ENCODE assay signal across 27 mouse cellular contexts in the genomic region with DNA sequence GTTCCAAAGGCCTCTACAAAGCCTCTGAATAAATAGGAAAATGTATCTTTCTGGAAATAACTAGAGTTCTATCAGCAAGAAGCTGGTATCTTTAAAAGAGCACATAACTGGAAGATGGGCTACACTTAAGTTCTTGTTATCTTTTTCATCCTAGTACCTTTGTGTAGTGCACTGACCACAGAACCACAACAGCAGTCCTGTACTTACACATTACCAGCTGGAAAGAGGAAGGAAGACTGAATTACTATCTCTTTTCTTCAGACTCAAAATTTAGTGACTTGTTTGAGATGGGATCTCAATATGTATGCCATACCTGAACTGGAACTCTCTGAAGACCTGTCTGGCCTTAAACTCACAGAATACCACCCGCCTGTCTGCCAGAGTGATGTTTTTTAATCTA. TPM values are rescaled to one million over a fixed set of nuclear protein-coding genes. Genes with fewer than 3 reads are reported as not detected.
DNase-seq lines count a peak whose midpoint lies in the region; ATAC-seq lines count a peak whose summit lies in the region.
"Had no signal": no experiment of that assay in that cellular context is flagged by ENCODE, and none has a peak within 500 bp of the region (broad histone marks: within the 10 kb centered on the region; RNA-seq: fewer than 3 reads in every experiment).

No protein-coding gene starts in this region.

- H3K27ac ChIP-seq in midbrain, embryonic 11.5 days (ENCODE audit: low read depth, low read length): no peak overlapping the region
- no peak overlapping the region for H3K27ac ChIP-seq in midbrain, embryonic 10.5 days (replicated peaks)
- H3K27ac ChIP-seq: embryonic facial prominence, embryonic 13.5 days; forebrain, embryonic 10.5 days; forebrain, embryonic 15.5 days; gastrocnemius, adult 2 months; heart, adult 2 months; hindbrain, embryonic 13.5 days; left cerebral cortex, adult 2 months; limb, embryonic 12.5 days had no signal

- no peak for ATAC-seq in midbrain, embryonic 11.5 days (ENCODE audit: low FRiP score)
- ATAC-seq in common myeloid progenitor, adult 5-6 weeks (replicated peaks; ENCODE audit: low read depth, poor library complexity, severe bottlenecking): peak; percentile 74
- ATAC-seq in megakaryocyte-erythroid progenitor cell, adult 5-6 weeks (replicated peaks; ENCODE audit: low FRiP score, low TSS enrichment, poor library complexity, severe bottlenecking): peak; percentile 47
- ATAC-seq: forebrain, embryonic 15.5 days; liver, postnatal 0 days; lung, postnatal 0 days had no signal

- no peaks in the 10 kb centered on the region for H3K36me3 ChIP-seq in midbrain, embryonic 11.5 days (ENCODE audit: control insufficient read depth, insufficient read depth, low read length)
- peaks cover 17% of the 10 kb centered on the region for H3K36me3 ChIP-seq in midbrain, embryonic 10.5 days
- H3K36me3 ChIP-seq: embryonic facial prominence, embryonic 13.5 days; forebrain, embryonic 15.5 days; heart, embryonic 12.5 days; hindbrain, embryonic 13.5 days had no signal

- H3K4me3 ChIP-seq in midbrain, embryonic 11.5 days (ENCODE audit: low read depth, low read length): no peak overlapping the region
- H3K4me3 ChIP-seq in midbrain, embryonic 10.5 days: no peak overlapping the region
- H3K4me3 ChIP-seq: embryonic facial prominence, embryonic 13.5 days; forebrain, embryonic 10.5 days; forebrain, embryonic 15.5 days; gastrocnemius, adult 2 months; heart, adult 2 months; heart, embryonic 12.5 days; hindbrain, embryonic 13.5 days; left cerebral cortex, adult 2 months; limb, embryonic 12.5 days had no signal

- H3K4me2 ChIP-seq in midbrain, embryonic 11.5 days: no peak overlapping the region
- H3K4me2 ChIP-seq: embryonic facial prominence, embryonic 13.5 days; forebrain, embryonic 15.5 days; heart, embryonic 12.5 days; hindbrain, embryonic 13.5 days; limb, embryonic 12.5 days had no signal

- no peaks in the 10 kb centered on the region for H3K27me3 ChIP-seq in midbrain, embryonic 11.5 days (ENCODE audit: control insufficient read depth, insufficient read depth, low read length)
- H3K27me3 ChIP-seq in midbrain, embryonic 10.5 days (ENCODE audit: low read depth, poor library complexity, severe bottlenecking): no peaks in the 10 kb centered on the region
- H3K27me3 ChIP-seq: embryonic facial prominence, embryonic 13.5 days; forebrain, embryonic 15.5 days; heart, embryonic 12.5 days; hindbrain, embryonic 13.5 days; limb, embryonic 12.5 days had no signal

- H3K9me3 ChIP-seq in midbrain, embryonic 11.5 days (ENCODE audit: control insufficient read depth, low read length): no peaks in the 10 kb centered on the region
- H3K9me3 ChIP-seq in midbrain, embryonic 10.5 days (replicated peaks): no peaks in the 10 kb centered on the region
- H3K9me3 ChIP-seq: embryonic facial prominence, embryonic 13.5 days; forebrain, embryonic 10.5 days; forebrain, embryonic 15.5 days; heart, embryonic 12.5 days; hindbrain, embryonic 13.5 days; limb, embryonic 12.5 days had no signal

- DNase-seq in midbrain, embryonic 11.5 days (ENCODE audit: low spot score, missing footprints): peak; percentile 82
- DNase-seq in midbrain, embryonic 10.5 days (ENCODE audit: low spot score): no peak
- DNase-seq in natural killer cell, adult 2 months (ENCODE audit: low spot score in 2 of 2): no peak
- no peak for DNase-seq in MN1 (ENCODE audit: low spot score)
- no peak for DNase-seq in cerebellum, postnatal 4 days (ENCODE audit: low spot score in 2 of 2)
- DNase-seq: adrenal gland, postnatal 36 days; cerebellum, adult 18-20 months; cerebellum, postnatal 36 days; gastrocnemius, adult 2 months; gastrocnemius, postnatal 36 days; heart, adult 2 months; heart, postnatal 4 days; kidney, adult 11 months; kidney, postnatal 25 days; liver, postnatal 0 days; midbrain, embryonic 14.5 days; thymus, postnatal 4 days had no signal

- no peak overlapping the region for H3K9ac ChIP-seq in midbrain, embryonic 11.5 days (ENCODE audit: low read length)
- H3K9ac ChIP-seq: embryonic facial prominence, embryonic 13.5 days; forebrain, embryonic 15.5 days; heart, embryonic 12.5 days; hindbrain, embryonic 13.5 days; limb, embryonic 12.5 days; liver, postnatal 0 days had no signal

- peaks cover 11% of the 10 kb centered on the region for H3K4me1 ChIP-seq in midbrain, embryonic 11.5 days (ENCODE audit: control insufficient read depth, insufficient read depth, low read length)
- peaks cover 49% of the 10 kb centered on the region for H3K4me1 ChIP-seq in midbrain, embryonic 10.5 days

- WGBS in midbrain, embryonic 11.5 days: 84% methylated on average over 1 of the region's 1 CpGs
- 82% methylated on average over 1 of the region's 1 CpGs for WGBS in midbrain, embryonic 10.5 days

RNA-seq across cellular contexts. Expression of gene Prrc2c, which starts 6.1 kb away (rescaled TPM):
- 151 and 163 TPM in 2 replicates for polyA plus RNA-seq in midbrain, embryonic 11.5 days (2014; fragmentation: Nextera tagmentation; extraction: Ambion mirVana)
- 144 and 148 TPM in 2 replicates for polyA plus RNA-seq in midbrain, embryonic 10.5 days (2016; fragmentation: Nextera tagmentation; extraction: Ambion mirVana)
- 237 and 253 TPM in 2 replicates for total RNA-seq in common myeloid progenitor, adult 5-6 weeks (2017)
- 251 and 298 TPM in 2 replicates for total RNA-seq in megakaryocyte-erythroid progenitor cell, adult 5-6 weeks (2014; fragmentation: Nextera tagmentation)
- total RNA-seq in megakaryocyte-erythroid progenitor cell, adult 5-6 weeks (2017): 150 and 186 TPM in 2 replicates
